Mouse (Mus musculus) erythroblast, embryonic 14.5 days (primary cell): ENCODE measurements around the gene Trpm3.

Experiments
- GATA1 ChIP-seq: IDR thresholded peaks from 2 replicates; pipeline ENCODE4 v1.6.1; 2012; ENCODE audit warnings: low read length, inconsistent platforms, mixed read lengths
- TAL1 ChIP-seq: IDR thresholded peaks from 3 replicates; pipeline ENCODE4 v1.6.1; 2012; ENCODE audit warnings: low read length, inconsistent platforms, mixed read lengths

DNA sequence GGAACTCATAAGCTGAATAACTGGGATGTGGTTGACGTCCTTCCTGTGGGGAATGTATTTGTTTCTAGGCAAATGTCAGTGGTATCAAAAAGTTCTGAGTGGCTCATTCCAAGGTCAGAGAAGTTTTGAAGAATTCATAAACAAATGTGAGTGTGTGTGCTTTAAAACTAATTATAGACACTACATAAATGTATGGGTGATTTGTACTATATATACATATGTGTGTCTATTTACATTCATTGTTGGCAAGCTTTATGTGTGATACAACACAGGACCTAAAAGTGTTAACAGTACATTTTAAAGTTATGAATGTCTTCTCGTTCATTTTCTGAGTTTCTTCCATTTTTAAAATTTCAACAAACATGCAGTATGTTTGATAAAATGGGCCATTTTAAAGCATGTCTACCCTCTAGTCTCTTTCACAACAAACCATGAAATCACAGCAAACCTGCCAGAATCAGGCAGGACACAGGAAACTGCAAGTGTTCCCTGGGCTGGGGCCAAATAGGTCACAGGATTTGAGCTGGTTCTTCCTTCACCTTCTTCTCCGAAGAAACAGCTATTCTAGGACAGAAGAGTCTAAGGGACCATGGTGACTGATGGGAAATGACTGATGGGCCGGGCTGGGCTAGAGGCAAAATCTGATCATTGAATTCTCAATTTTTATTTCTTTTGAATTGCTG is 334.3 kb downstream of the Trpm3 start:
- TF ChIP-seq GATA1 (no peak), TAL1 (no peak)
